Mouse (Mus musculus) liver, embryonic 14.5 days (tissue): ENCODE measurements at regions not wholly inside any gene's neighbourhood (a gene's known extent, or its start where the extent isn't known, plus 50 kb on each side); places are given as distances from the start of the nearest gene placed in this dataset. TPM values are rescaled to one million over a fixed set of nuclear protein-coding genes. Genes with fewer than 3 reads are reported as not detected.

Experiments used
- ATAC-seq: fragments of 200-750 bp; cut with Nextera tagmentation; 2 replicates; pipeline ENCODE4 v1.8.0; 2017; ENCODE audit warnings: moderate number of reproducible peaks, mild to moderate bottlenecking, moderate library complexity; ENCODE audit not compliant: insufficient read depth
- DNase-seq, 3 experiments: peaks; one replicate each; pipeline ENCODE4 v3.0.0-alpha.2; 2012 to 2013; ENCODE audit warnings: low read depth in 3 of 3, low spot score in 3 of 3
- H3K27ac ChIP-seq: fragments of 300-500 bp; sonication (generic); 2 replicates; pipeline ENCODE4 v1.5.1; 2014; ENCODE audit warnings: moderate library complexity, mild to moderate bottlenecking, control low read depth, inconsistent platforms
- H3K27me3 ChIP-seq: fragments of 300-500 bp; sonication (generic); 2 replicates; pipeline ENCODE4 v1.6.1; 2014; ENCODE audit warnings: mild to moderate bottlenecking, low read length, moderate library complexity; ENCODE audit not compliant: control insufficient read depth, insufficient read depth
- H3K36me3 ChIP-seq: fragments of 300-500 bp; sonication (generic); replicated peaks from 2 replicates; pipeline ENCODE4 v1.6.1; 2014; ENCODE audit warnings: low read depth; ENCODE audit not compliant: control insufficient read depth, insufficient read depth
- H3K4me1 ChIP-seq, 2 experiments: fragments of 200-500 bp in 1 of 2; fragments of 300-500 bp in 1 of 2; sonication (generic) in 1 of 2; replicated peaks; 2 replicates each; pipeline ENCODE4 v1.6.1; 2012 to 2014; ENCODE audit warnings: antibody characterized with exemption in 1 of 2, inconsistent platforms in 1 of 2, low read length in 1 of 2; ENCODE audit not compliant: control insufficient read depth in 2 of 2, insufficient read depth in 2 of 2
- H3K4me2 ChIP-seq: fragments of 300-500 bp; sonication (generic); 2 replicates; pipeline ENCODE4 v1.6.1; 2014; ENCODE audit warnings: low read depth, mild to moderate bottlenecking, control low read depth, moderate library complexity
- H3K4me3 ChIP-seq, 2 experiments: fragments of 200-500 bp in 1 of 2; fragments of 300-500 bp in 1 of 2; sonication (generic) in 1 of 2; 2 replicates each; pipeline ENCODE4 v1.5.1; 2012 to 2014; ENCODE audit warnings: low read depth in 2 of 2, low read length in 2 of 2, mild to moderate bottlenecking in 2 of 2, control low read depth in 1 of 2, inconsistent platforms in 1 of 2, moderate library complexity in 1 of 2; ENCODE audit not compliant: insufficient read depth in 1 of 2
- H3K9ac ChIP-seq: fragments of 300-500 bp; sonication (generic); replicated peaks from 2 replicates; pipeline ENCODE4 v1.6.1; 2014; ENCODE audit warnings: mild to moderate bottlenecking, control low read depth, moderate library complexity
- H3K9me3 ChIP-seq: fragments of 300-500 bp; sonication (generic); 2 replicates; pipeline ENCODE4 v1.6.1; 2016; ENCODE audit warnings: low read length, mixed read lengths; ENCODE audit not compliant: control insufficient read depth
- CTCF ChIP-seq: IDR thresholded peaks from 2 replicates; pipeline ENCODE4 v1.5.1; 2016; ENCODE audit warnings: antibody characterized with exemption, low read depth, control low read depth
- EP300 ChIP-seq: IDR thresholded peaks from 2 replicates; pipeline ENCODE4 v1.6.1; 2016; ENCODE audit warnings: antibody characterized with exemption, low read depth
- WGBS: fragments of 180-500 bp; shearing (Covaris S2); extraction: QIAGEN DNeasy Blood & Tissue Kit; methylation state at CpG from one replicate; pipeline ENCODE4 v1.1.7; 2014; ENCODE audit not compliant: insufficient replicate concordance; 5-methylcytosine and 5-hydroxymethylcytosine counted together
- microRNA counts: library from miRNA; unstranded; fragments of <30 nt; microRNA quantifications from one replicate; lab custom pipeline; 2016
- microRNA-seq: library from miRNA; unstranded; fragments of <30 nt; microRNA quantifications from one replicate; pipeline ENCODE4, GENCODE M21; 2016

- Histone ChIP-seq H3K27ac (no peak overlapping the region), H3K4me1 (no peaks in the 10 kb centered on the region), H3K9me3 (no peaks in the 10 kb centered on the region), H3K4me3 (no peak overlapping the region), H3K27me3 (no peaks in the 10 kb centered on the region), H3K9ac (no peak overlapping the region), H3K4me2 (no peak overlapping the region), H3K36me3 (no peaks in the 10 kb centered on the region)
- TF ChIP-seq CTCF (no peak), EP300 (no peak)
- DNase-seq = no peak
- ATAC-seq = no peak
- 57% methylated on average over 5 of the region's 5 CpGs for WGBS
Observed at GRCm38 (mm10) chr10:91823499-91823898, 642.4 kb upstream of the Tmpo start.

- H3K27me3 ChIP-seq = no peaks in the 10 kb centered on the region
- no peaks in the 10 kb centered on the region for H3K36me3 ChIP-seq
- ATAC-seq (no peak), DNase-seq (no peak)
- no peak for TF ChIP-seq EP300
- TF ChIP-seq CTCF = no peak
- H3K4me1 ChIP-seq = no peaks in the 10 kb centered on the region
- H3K4me2 ChIP-seq = no peak overlapping the region
- no peak overlapping the region for H3K9ac ChIP-seq
- H3K9me3 ChIP-seq = no peaks in the 10 kb centered on the region
- no peak overlapping the region for H3K27ac ChIP-seq
- WGBS = 64% methylated on average over 3 of the region's 3 CpGs
- H3K4me3 ChIP-seq = no peak overlapping the region
Observed at GRCm38 (mm10) chr10:91804870-91805269, 623.8 kb upstream of the Tmpo start.

MicroRNAs in the stretch of these regions (microRNA counts, 519-probe panel; counts per million panel counts)
- microRNA mmu-miR-135a (lab: Ali Mortazavi, UCI) = 69.9 counts per million

Small RNAs in the stretch of these regions (microRNA-seq; reads per million reads assigned to microRNA genes)
- gene Gm22582 = not detected
- not detected for gene Mir1251
- not detected for gene Mir135a-2
